Mouse (Mus musculus): ENCODE measurements around the gene Phactr1. TPM values are rescaled to one million over a fixed set of nuclear protein-coding genes. Genes with fewer than 3 reads are reported as not detected.
"Not testable (repeated sequence)": the region's sequence is repeated elsewhere in the genome, so short reads cannot be mapped to it uniquely, and the experiment has no call there.

Phactr1 gene
- polyA plus RNA-seq, 1 experiment: 46.9 TPM

DNA sequence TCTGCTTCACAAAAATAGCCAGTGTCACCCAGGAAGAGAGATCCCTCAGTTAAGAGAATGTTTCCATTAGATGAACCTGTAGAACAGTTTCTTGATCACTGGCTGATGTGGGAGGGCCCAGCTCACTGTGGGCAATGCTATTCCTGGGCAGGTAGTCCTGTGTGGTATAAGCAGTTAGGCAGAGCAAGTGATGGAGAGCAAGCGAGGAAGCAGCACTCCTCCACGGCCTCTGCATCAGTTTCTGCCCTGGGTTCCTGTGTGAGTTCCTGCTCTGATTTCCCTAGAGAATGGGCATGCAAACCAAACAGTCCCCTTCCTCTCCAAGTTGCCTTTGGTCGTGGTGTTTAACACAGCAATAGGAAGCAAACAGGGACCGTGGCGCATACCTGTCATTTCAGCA is 251.6 kb downstream of the Phactr1 start:
- no peak for DNase-seq
- TF ChIP-seq POLR2A (IDR thresholded peaks at IDR 0.05; ENCODE audit: borderline replicate concordance, insufficient read depth, low read length) (no peak), CTCF (IDR thresholded peaks at IDR 0.05; ENCODE audit: borderline replicate concordance, insufficient read depth, low read depth, low read length) (no peak)
- Histone ChIP-seq H3K27ac (ENCODE audit: insufficient read depth, low read length) (no peak overlapping the region), H3K4me3 (replicated peaks; ENCODE audit: insufficient read depth, low read depth, low read length) (no peak overlapping the region), H3K27me3 (ENCODE audit: control insufficient read depth, insufficient read depth, low read length) (no peaks in the 10 kb centered on the region), H3K4me1 (ENCODE audit: control insufficient read depth, insufficient read depth, low read length) (peaks cover 2% of the 10 kb centered on the region; the same call in 1 of the 2 replicates)
- 93% methylated on average over 5 of the region's 5 CpGs for WGBS

DNA sequence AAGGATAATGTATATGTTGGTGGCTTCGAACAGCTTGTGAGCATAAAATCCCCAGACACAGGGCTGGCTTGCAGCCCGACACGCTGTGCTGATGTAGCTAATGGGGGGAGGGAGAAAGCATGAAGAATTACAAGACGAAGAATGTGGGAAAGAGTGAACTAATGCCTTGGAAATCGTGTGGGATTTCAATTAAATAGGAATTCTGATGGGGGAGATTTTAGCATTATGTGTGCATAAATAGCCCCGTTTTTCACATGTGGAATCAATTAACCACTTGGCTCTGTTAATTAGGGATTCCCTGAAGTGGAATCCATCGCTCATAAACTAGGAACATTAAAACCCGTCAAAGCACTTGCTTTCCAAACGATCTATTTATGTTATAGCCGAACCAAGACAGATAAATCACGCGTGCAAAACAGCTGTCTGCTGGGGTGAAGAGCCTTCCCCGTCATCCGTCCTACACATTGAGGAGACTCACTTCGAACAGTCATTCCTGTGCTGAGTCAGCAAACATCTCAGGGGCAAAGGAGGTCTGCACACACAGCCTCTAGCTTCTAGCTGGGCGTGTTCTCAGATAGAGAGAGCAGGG is 254.2 kb downstream of the Phactr1 start:
- Histone ChIP-seq H3K27ac (ENCODE audit: insufficient read depth, low read length) (no peak overlapping the region), H3K27me3 (ENCODE audit: control insufficient read depth, insufficient read depth, low read length) (no peaks in the 10 kb centered on the region), H3K4me3 (replicated peaks; ENCODE audit: insufficient read depth, low read depth, low read length) (no peak overlapping the region), H3K4me1 (ENCODE audit: control insufficient read depth, insufficient read depth, low read length) (peaks cover 2% of the 10 kb centered on the region; the same call in 1 of the 2 replicates)
- WGBS: 68% methylated on average over 16 of the region's 16 CpGs
- TF ChIP-seq CTCF (IDR thresholded peaks at IDR 0.05; ENCODE audit: borderline replicate concordance, insufficient read depth, low read depth, low read length) (no peak), POLR2A (IDR thresholded peaks at IDR 0.05; ENCODE audit: borderline replicate concordance, insufficient read depth, low read length) (no peak)
- no peak for DNase-seq

DNA sequence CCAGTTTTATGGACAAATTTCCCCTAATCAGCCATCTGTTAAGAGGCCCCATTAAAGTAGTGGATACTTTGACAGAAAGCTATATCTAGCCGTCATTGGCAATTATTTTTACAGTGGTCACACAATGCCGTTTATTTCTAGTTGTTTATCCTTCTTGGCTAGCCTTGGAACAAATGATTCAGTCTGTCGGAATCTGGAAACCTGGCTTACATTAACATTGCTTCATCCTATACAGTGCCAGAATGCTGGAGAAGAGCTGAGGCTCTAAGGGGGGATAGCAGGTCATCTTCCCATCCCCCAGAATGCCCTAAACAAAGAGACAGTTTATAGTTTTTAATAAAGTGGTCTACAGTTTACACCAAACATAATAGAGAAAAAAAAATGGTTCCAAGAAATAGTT is 257.4 kb downstream of the Phactr1 start:
- no peak for TF ChIP-seq POLR2A (IDR thresholded peaks at IDR 0.05; ENCODE audit: borderline replicate concordance, insufficient read depth, low read length)
- no peak for TF ChIP-seq CTCF (IDR thresholded peaks at IDR 0.05; ENCODE audit: borderline replicate concordance, insufficient read depth, low read depth, low read length)
- no peak for DNase-seq
- Histone ChIP-seq H3K27ac (ENCODE audit: insufficient read depth, low read length) (no peak overlapping the region), H3K4me3 (replicated peaks; ENCODE audit: insufficient read depth, low read depth, low read length) (no peak overlapping the region), H3K27me3 (ENCODE audit: control insufficient read depth, insufficient read depth, low read length) (no peaks in the 10 kb centered on the region), H3K4me1 (ENCODE audit: control insufficient read depth, insufficient read depth, low read length) (no peaks in the 10 kb centered on the region; the same call in 1 of the 2 replicates)
- WGBS: 53% methylated on average over 3 of the region's 3 CpGs

DNA sequence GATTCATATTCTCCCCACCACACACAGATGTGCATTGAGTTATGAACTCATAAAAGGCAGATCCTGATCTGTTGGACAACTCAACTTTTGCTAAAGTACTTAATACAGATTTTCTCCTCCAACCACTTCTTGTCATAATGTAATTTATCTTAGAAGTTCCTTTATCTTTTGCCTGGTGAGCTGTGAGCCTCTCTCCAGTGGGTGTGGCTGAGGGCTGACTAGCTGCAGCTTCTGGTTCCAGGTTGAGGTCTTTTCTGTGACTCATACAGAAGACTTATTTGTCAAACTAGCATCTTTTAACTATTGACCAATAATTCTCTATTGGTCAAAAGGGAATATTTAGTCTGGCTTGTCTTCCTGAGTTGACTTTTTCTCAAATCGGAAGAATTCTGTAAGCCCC is 257.9 kb downstream of the Phactr1 start:
- no peaks in the 10 kb centered on the region; the same call in 1 of the 2 replicates for H3K4me1 ChIP-seq (ENCODE audit: control insufficient read depth, insufficient read depth, low read length)
- H3K27me3 ChIP-seq (ENCODE audit: control insufficient read depth, insufficient read depth, low read length): no peaks in the 10 kb centered on the region
- no peak overlapping the region for H3K4me3 ChIP-seq (replicated peaks; ENCODE audit: insufficient read depth, low read depth, low read length)
- H3K27ac ChIP-seq (ENCODE audit: insufficient read depth, low read length): no peak overlapping the region
- 95% methylated on average over 1 of the region's 1 CpGs for WGBS
- TF ChIP-seq POLR2A (IDR thresholded peaks at IDR 0.05; ENCODE audit: borderline replicate concordance, insufficient read depth, low read length) (no peak), CTCF (IDR thresholded peaks at IDR 0.05; ENCODE audit: borderline replicate concordance, insufficient read depth, low read depth, low read length) (no peak)
- DNase-seq: no peak

DNA sequence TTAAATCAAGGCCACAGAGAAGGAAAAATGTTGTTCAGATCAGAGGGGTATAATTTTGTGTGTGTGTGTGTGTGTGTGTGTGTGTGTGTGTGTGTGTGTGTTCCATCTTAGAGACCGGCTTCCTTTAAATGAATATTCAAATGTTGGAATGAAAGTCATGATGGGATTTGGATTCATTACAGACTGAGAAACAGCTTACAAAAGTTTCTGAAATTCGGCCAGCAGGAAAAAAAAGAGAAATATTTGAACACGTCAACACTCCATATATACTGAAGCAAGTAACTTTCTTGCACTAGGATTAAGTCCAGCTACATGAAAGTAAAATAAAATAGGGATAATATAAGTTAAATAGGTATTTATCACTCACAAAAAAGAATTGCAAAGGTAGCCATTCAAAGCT is 259.8 kb downstream of the Phactr1 start:
- TF ChIP-seq POLR2A (IDR thresholded peaks at IDR 0.05; ENCODE audit: borderline replicate concordance, insufficient read depth, low read length) (no peak), CTCF (IDR thresholded peaks at IDR 0.05; ENCODE audit: borderline replicate concordance, insufficient read depth, low read depth, low read length) (no peak)
- H3K27ac ChIP-seq (ENCODE audit: insufficient read depth, low read length): no peak overlapping the region
- no peaks in the 10 kb centered on the region for H3K27me3 ChIP-seq (ENCODE audit: control insufficient read depth, insufficient read depth, low read length)
- no peak overlapping the region for H3K4me3 ChIP-seq (replicated peaks; ENCODE audit: insufficient read depth, low read depth, low read length)
- H3K4me1 ChIP-seq (ENCODE audit: control insufficient read depth, insufficient read depth, low read length): peaks cover 3% of the 10 kb centered on the region; the same call in 1 of the 2 replicates
- WGBS: 74% methylated on average over 3 of the region's 3 CpGs
- no peak for DNase-seq

DNA sequence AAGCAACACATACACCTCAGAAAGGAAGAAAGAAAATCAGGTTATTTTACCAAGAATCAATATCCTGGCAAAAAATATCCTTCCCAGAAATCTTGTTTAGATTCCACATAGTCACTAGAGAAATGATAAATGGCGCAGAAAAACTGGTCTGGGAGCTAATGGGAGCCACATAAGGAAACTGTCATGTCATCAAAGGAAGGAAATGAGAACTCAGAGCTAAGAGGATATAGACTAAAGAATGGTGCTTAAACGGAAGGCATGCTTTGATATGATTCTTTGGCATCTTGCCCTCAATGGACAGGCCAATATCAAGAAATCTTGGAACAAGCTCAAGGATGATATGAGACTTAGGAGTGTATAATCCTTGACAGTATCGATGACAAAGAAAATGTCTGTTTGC is 263.7 kb downstream of the Phactr1 start:
- H3K27ac ChIP-seq (ENCODE audit: insufficient read depth, low read length): no peak overlapping the region
- DNase-seq: no peak
- TF ChIP-seq POLR2A (IDR thresholded peaks at IDR 0.05; ENCODE audit: borderline replicate concordance, insufficient read depth, low read length): no peak
- no peak for TF ChIP-seq CTCF (IDR thresholded peaks at IDR 0.05; ENCODE audit: borderline replicate concordance, insufficient read depth, low read depth, low read length)
- WGBS: 70% methylated on average over 3 of the region's 3 CpGs
- H3K4me1 ChIP-seq (ENCODE audit: control insufficient read depth, insufficient read depth, low read length): peaks cover 9% of the 10 kb centered on the region; the same call in 1 of the 2 replicates
- no peaks in the 10 kb centered on the region for H3K27me3 ChIP-seq (ENCODE audit: control insufficient read depth, insufficient read depth, low read length)
- no peak overlapping the region for H3K4me3 ChIP-seq (replicated peaks; ENCODE audit: insufficient read depth, low read depth, low read length)

DNA sequence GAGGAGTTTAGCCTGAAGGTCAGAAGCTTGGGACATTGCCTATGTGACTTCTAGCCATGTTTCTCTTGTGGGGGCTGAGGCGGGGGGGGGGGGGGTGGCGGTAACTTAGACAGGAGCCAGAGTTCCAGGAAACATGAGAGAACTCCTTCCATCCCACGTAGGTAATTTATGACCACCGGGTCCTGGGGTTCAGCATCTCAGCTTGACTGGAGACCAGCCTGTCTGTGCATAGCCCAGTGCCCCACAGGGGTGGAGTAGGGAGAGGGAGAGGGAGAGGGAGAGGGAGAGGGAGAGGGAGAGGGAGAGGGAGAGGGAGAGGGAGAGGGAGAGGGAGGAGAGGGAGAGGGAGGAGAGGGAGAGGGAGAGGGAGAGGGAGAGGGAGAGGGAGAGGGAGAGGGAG is 264.8 kb downstream of the Phactr1 start:
- H3K4me3 ChIP-seq (replicated peaks; ENCODE audit: insufficient read depth, low read depth, low read length); H3K27ac ChIP-seq (ENCODE audit: insufficient read depth, low read length); H3K4me1 ChIP-seq (ENCODE audit: control insufficient read depth, insufficient read depth, low read length); H3K27me3 ChIP-seq (ENCODE audit: control insufficient read depth, insufficient read depth, low read length); DNase-seq: not testable (repeated sequence)
- 59% methylated on average over 4 of the region's 4 CpGs for WGBS

DNA sequence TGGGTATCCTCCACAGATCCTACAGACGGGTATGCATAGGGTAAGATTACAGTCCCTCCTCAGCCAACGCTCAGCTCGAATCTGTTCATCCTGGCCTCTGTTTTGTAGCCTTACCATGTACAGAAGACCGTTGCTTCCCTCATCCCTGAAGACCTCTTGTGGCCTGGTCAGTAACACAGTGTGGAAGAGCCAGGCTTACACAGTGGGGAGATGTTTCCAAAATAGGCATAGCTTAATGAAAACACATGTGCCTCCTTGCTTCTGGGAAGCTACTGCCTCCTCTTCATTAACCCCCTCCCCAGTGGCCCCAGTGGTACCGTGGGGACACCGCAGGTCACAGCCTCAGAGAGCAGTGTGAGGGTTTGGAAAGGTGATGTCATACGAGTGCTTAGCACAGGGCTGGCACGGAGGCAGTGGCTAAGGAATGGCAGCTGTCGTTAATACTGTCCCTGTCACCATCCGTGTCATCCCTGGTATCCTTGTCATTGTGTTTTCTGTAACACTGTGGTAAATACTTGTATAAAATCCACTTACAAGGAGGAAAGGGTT is 268.4 kb downstream of the Phactr1 start:
- DNase-seq: no peak
- Histone ChIP-seq H3K4me3 (replicated peaks; ENCODE audit: insufficient read depth, low read depth, low read length) (no peak overlapping the region), H3K27me3 (ENCODE audit: control insufficient read depth, insufficient read depth, low read length) (no peaks in the 10 kb centered on the region), H3K4me1 (ENCODE audit: control insufficient read depth, insufficient read depth, low read length) (peaks cover 15% of the 10 kb centered on the region; the same call in 1 of the 2 replicates), H3K27ac (ENCODE audit: insufficient read depth, low read length) (no peak overlapping the region)
- WGBS: 75% methylated on average over 10 of the region's 10 CpGs
- TF ChIP-seq CTCF (IDR thresholded peaks at IDR 0.05; ENCODE audit: borderline replicate concordance, insufficient read depth, low read depth, low read length) (no peak), POLR2A (IDR thresholded peaks at IDR 0.05; ENCODE audit: borderline replicate concordance, insufficient read depth, low read length) (no peak)

Data from cerebellum, adult 2 months (tissue).